Mouse (Mus musculus) embryonic fibroblast, embryonic 13.5 days (primary cell): Measurements from ENCODE around the gene Cdh13. TPM values are rescaled to one million over a fixed set of nuclear protein-coding genes. Genes with fewer than 3 reads are reported as not detected.

Experiments used
- H3K27ac ChIP-seq: 2 replicates; pipeline ENCODE4 v1.5.1; 2012; ENCODE audit warnings: low read length, control low read depth, inconsistent platforms; ENCODE audit not compliant: insufficient read depth
- H3K4me1 ChIP-seq: 2 replicates; pipeline ENCODE4 v1.6.1; 2011; ENCODE audit warnings: low read length; ENCODE audit not compliant: control insufficient read depth, insufficient read depth
- H3K4me3 ChIP-seq: 2 replicates; pipeline ENCODE4 v1.5.1; 2011; ENCODE audit warnings: mild to moderate bottlenecking, control low read depth, low read length; ENCODE audit not compliant: insufficient read depth
- CTCF ChIP-seq: IDR thresholded peaks from 2 replicates; pipeline ENCODE4 v1.5.1; 2011; ENCODE audit warnings: mild to moderate bottlenecking, control low read depth, low read length, moderate library complexity, borderline replicate concordance; ENCODE audit not compliant: insufficient read depth
- POLR2A ChIP-seq: IDR thresholded peaks from 2 replicates; pipeline ENCODE4 v1.6.1; 2011; ENCODE audit warnings: low read depth, mild to moderate bottlenecking, control low read depth, low read length, moderate library complexity
- polyA plus RNA-seq: library from polyadenylated mRNA; stranded (reverse); fragments of >200 nt; gene quantifications from 2 replicates; pipeline ENCODE4 v1.2.4, GENCODE M21; 2011; ENCODE audit warnings: low read depth; ENCODE audit not compliant: missing spikeins, insufficient read length

Cdh13 gene
- polyA plus RNA-seq, 1 experiment: 19.8 TPM

DNA sequence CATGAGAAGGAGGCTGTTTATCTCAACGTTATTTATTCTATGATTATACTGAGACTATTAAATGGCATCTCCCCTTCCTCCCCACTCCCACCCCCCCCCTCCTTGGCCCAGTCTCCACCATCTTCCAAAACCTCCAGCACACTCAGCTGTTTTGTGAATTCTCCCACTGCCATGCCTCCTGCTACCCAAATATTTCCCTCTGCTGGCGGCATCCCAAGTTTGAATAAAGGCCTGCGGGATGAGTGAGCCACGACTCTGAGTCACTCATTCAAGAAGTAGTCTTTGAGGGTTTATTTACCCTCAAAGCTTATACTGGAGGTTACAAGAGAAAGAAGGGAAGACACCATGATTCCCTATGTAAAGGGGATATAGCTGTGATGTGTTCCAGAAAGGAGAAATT lies 59.7 kb downstream of the Cdh13 start:
- no peak overlapping the region for H3K4me3 ChIP-seq
- H3K4me1 ChIP-seq: no peaks in the 10 kb centered on the region; the same call in 1 of the 2 replicates
- TF ChIP-seq POLR2A (no peak), CTCF (no peak)
- H3K27ac ChIP-seq: no peak overlapping the region

GRCm38 (mm10) chr8:118348710-118349489 lies 65.4 kb downstream of the Cdh13 start:
- Histone ChIP-seq H3K4me1 (no peaks in the 10 kb centered on the region), H3K27ac (no peak overlapping the region), H3K4me3 (no peak overlapping the region)
- no peak for TF ChIP-seq POLR2A
- no peak for TF ChIP-seq CTCF

DNA sequence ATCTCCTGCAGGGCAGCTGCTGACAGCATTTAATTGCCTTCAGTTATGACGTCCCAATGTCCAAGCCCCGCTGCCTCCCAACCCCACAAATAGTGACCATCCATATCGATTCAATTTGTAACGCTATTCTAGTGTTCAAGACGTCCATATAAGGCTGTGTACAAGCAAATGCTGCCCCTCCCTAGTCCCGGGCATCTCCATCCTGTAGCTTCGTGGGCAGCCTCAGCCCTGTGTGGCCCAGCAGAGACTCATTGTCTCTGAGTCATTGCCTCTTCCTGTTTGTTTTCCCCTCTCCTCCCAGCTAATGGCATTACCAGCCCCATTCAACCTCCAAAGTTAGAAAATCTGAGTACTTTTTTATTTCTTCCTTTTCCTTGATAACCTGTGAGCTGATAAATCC lies 66.6 kb downstream of the Cdh13 start:
- H3K4me1 ChIP-seq: no peaks in the 10 kb centered on the region
- H3K27ac ChIP-seq: no peak overlapping the region
- TF ChIP-seq POLR2A: no peak
- no peak for TF ChIP-seq CTCF
- H3K4me3 ChIP-seq: no peak overlapping the region

DNA sequence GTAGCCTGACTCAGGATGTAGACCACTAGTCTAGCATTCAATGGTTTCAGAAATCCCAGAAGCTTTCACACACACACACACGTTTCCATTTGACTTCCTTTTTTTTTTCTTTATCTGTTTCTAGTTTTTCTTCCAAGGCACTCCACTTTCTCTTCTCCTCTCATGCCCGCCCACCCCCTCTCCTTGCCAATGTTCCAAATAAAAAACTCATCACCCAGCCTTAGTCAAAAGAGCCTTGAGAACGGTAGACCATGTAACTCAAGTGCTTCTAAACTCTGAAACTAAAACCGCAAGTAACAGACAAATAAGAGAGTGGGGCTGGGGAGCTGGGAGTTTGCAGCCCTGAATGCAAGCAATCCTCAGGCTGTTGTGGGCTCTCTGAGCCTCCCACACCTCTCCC lies 69.5 kb downstream of the Cdh13 start:
- no peak overlapping the region for H3K27ac ChIP-seq
- no peak for TF ChIP-seq CTCF
- no peak for TF ChIP-seq POLR2A
- H3K4me1 ChIP-seq: no peaks in the 10 kb centered on the region
- no peak overlapping the region for H3K4me3 ChIP-seq

DNA sequence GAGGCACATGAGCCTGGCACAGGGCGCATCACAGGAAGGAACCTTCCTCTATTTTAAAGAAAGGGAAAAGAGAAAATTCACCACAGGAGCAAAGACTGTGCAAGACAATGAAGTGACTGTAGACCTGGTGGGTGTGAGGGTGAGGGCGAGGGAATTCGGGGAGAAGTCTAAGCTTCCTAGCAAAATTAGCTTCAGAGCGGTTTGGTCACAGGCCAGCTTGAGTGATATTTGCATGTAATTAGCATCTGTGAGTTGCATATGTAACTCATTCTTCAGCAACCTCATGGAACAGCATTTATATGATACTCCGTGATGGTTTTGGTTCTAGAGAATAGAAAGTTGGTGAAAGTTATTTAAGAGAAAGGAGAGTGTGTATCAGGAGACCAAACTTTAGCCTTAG lies 73.5 kb downstream of the Cdh13 start:
- no peak for TF ChIP-seq CTCF
- TF ChIP-seq POLR2A: no peak
- no peaks in the 10 kb centered on the region for H3K4me1 ChIP-seq
- H3K27ac ChIP-seq: no peak overlapping the region
- H3K4me3 ChIP-seq: no peak overlapping the region

GRCm38 (mm10) chr8:118357596-118357995 lies 74.1 kb downstream of the Cdh13 start:
- Histone ChIP-seq H3K4me3 (no peak overlapping the region), H3K27ac (no peak overlapping the region), H3K4me1 (no peaks in the 10 kb centered on the region)
- TF ChIP-seq CTCF (no peak), POLR2A (no peak)

DNA sequence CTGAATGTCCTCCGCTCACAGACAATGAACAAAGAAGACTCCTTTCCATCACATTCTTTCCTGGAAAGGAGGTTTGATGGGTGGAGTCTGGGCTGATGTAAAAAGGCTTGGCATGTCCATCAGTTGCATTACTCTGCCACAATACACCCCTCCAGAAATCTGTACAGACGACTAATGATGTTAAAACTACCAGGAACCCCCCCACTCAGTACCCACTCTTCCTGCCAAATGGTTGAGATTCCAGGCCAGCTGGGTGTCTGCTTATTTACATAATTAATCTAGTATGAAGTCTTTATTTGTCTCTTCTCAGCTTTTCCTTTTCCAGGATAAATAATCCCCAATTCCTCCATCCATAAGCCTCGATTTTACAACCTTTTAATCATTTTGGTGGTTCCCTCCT lies 80.2 kb downstream of the Cdh13 start:
- TF ChIP-seq CTCF (no peak), POLR2A (no peak)
- no peak overlapping the region for H3K27ac ChIP-seq

DNA sequence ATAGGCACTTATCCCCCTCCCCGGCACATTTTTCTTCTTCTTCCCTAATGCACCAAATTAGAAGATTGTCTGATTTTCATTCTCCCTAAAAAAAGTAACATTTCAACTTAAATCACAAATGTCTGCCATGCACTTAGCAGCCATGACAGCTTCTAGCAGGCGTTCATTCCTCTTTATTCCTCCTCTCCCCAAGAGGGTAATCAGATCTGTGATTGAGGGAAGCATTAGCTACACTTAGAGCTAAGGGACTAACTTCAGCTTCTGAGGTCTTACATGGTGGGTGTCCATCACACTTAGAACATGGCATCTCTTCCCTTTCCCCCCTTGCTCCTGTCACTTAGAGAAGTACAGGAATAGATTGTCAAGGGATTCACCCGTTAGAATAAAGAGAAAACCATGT lies 89.6 kb downstream of the Cdh13 start:
- TF ChIP-seq POLR2A: no peak
- no peak for TF ChIP-seq CTCF
- Histone ChIP-seq H3K4me3 (no peak overlapping the region), H3K4me1 (no peaks in the 10 kb centered on the region), H3K27ac (no peak overlapping the region)

More for the DNA sequence above, 80.2 kb downstream of the Cdh13 start:
- H3K4me3 ChIP-seq: no peak overlapping the region
- H3K4me1 ChIP-seq: no peaks in the 10 kb centered on the region

GRCm38 (mm10) chr8:118374738-118375137 lies 91.2 kb downstream of the Cdh13 start:
- TF ChIP-seq CTCF (no peak), POLR2A (no peak)
- H3K4me3 ChIP-seq: no peak overlapping the region
- no peaks in the 10 kb centered on the region for H3K4me1 ChIP-seq
- no peak overlapping the region for H3K27ac ChIP-seq

DNA sequence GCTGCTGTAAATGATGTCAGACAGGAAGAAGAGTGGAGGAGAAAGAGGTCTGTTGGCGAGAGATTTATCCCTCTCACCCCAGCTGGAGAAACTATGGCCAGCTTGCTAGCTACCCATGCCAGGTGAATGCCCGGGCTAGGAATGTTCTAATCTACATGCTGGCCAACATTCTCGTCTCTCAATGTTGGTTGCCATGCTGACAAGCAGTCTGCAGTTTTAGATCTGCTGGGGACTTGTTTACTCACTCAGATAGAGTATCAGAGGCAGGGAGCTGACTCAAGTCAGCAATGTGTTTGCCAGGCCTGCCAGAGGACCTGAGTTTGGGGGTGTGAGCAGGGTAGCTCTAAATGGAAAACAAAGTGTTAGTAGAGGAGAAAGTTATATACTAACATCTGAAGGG lies 93.3 kb downstream of the Cdh13 start:
- no peak overlapping the region for H3K4me3 ChIP-seq
- H3K4me1 ChIP-seq: no peaks in the 10 kb centered on the region
- TF ChIP-seq POLR2A: no peak
- TF ChIP-seq CTCF: no peak
- H3K27ac ChIP-seq: no peak overlapping the region
